Mouse (Mus musculus) C2C12 (cell line): ENCODE measurements at regions not wholly inside any gene's neighbourhood (a gene's known extent, or its start where the extent isn't known, plus 50 kb on each side); places are given as distances from the start of the nearest gene placed in this dataset.
"Not testable (repeated sequence)": the region's sequence is repeated elsewhere in the genome, so short reads cannot be mapped to it uniquely, and the experiment has no call there.

Experiments
- CTCF ChIP-seq: IDR thresholded peaks from one replicate; pipeline ENCODE4 v1.5.1; 2011; ENCODE audit not compliant: control insufficient read depth, insufficient read depth, insufficient read length
- FOSL1 ChIP-seq: IDR thresholded peaks from one replicate; pipeline ENCODE4 v1.8.0; 2011; ENCODE audit warnings: mild to moderate bottlenecking, low read length; ENCODE audit not compliant: poor library complexity, insufficient read depth, severe bottlenecking

GRCm38 (mm10) chr13:3359751-3360260 lies 178.1 kb upstream of the Gdi2 start:
- not testable (repeated sequence) for TF ChIP-seq FOSL1, CTCF
